Mouse (Mus musculus) lung, postnatal 0 days (tissue): ENCODE data around the gene Arrb2. TPM values are rescaled to one million over a fixed set of nuclear protein-coding genes. Genes with fewer than 3 reads are reported as not detected.

Source experiments
- ATAC-seq: fragments of 200-750 bp; cut with Nextera tagmentation; 2 replicates; pipeline ENCODE4 v1.8.0; 2017; ENCODE audit warnings: moderate library complexity
- DNase-seq: peaks from one replicate; pipeline ENCODE4 v3.0.0-alpha.2; 2016; ENCODE audit warnings: low spot score
- H3K27ac ChIP-seq: fragments of 300-500 bp; sonication (generic); 2 replicates; pipeline ENCODE4 v1.5.1; 2014; ENCODE audit warnings: antibody characterized with exemption, mild to moderate bottlenecking, low read length, mixed read lengths
- H3K27me3 ChIP-seq: fragments of 300-500 bp; sonication (generic); replicated peaks from 2 replicates; pipeline ENCODE4 v1.6.1; 2014; ENCODE audit warnings: low read length, mixed read lengths; ENCODE audit not compliant: insufficient read depth
- H3K36me3 ChIP-seq: fragments of 300-500 bp; sonication (generic); 2 replicates; pipeline ENCODE4 v1.6.1; 2014; ENCODE audit warnings: low read length, mixed read lengths; ENCODE audit not compliant: insufficient read depth
- H3K4me1 ChIP-seq: fragments of 300-500 bp; sonication (generic); 2 replicates; pipeline ENCODE4 v1.6.1; 2014; ENCODE audit warnings: antibody characterized with exemption, low read depth, low read length, mixed read lengths; ENCODE audit not compliant: insufficient read depth
- H3K4me2 ChIP-seq: fragments of 300-500 bp; sonication (generic); replicated peaks from 2 replicates; pipeline ENCODE4 v1.6.1; 2014; ENCODE audit warnings: low read depth, mild to moderate bottlenecking, low read length, moderate library complexity, mixed read lengths
- H3K4me3 ChIP-seq: fragments of 300-500 bp; sonication (generic); 2 replicates; pipeline ENCODE4 v1.5.1; 2014; ENCODE audit warnings: low read depth, low read length
- H3K9ac ChIP-seq: fragments of 300-500 bp; sonication (generic); replicated peaks from 2 replicates; pipeline ENCODE4 v1.6.1; 2014; ENCODE audit warnings: low read depth, mild to moderate bottlenecking
- H3K9me3 ChIP-seq: fragments of 300-500 bp; sonication (generic); 2 replicates; pipeline ENCODE4 v1.6.1; 2016; ENCODE audit warnings: low read length, mixed read lengths
- CTCF ChIP-seq: IDR thresholded peaks from 2 replicates; pipeline ENCODE4 v1.5.1; 2016; ENCODE audit warnings: antibody characterized with exemption, mild to moderate bottlenecking
- EP300 ChIP-seq: IDR thresholded peaks from 2 replicates; pipeline ENCODE4 v1.6.1; 2016; ENCODE audit warnings: antibody characterized with exemption, mild to moderate bottlenecking, control low read depth
- WGBS: fragments of 180-500 bp; shearing (Covaris S2); extraction: QIAGEN DNeasy Blood & Tissue Kit; methylation state at CpG from one replicate; pipeline ENCODE4 v1.1.7; 2014; 5-methylcytosine and 5-hydroxymethylcytosine counted together
- polyA plus RNA-seq: library from polyadenylated mRNA; unstranded; fragments of >200 nt; fragmentation: Nextera tagmentation; extraction: Ambion mirVana; gene quantifications from 2 replicates; pipeline ENCODE4 v1.2.1, GENCODE M21; 2015

The Arrb2 gene
- polyA plus RNA-seq, 1 experiment from 2014 or later, result 13.7 TPM

DNA sequence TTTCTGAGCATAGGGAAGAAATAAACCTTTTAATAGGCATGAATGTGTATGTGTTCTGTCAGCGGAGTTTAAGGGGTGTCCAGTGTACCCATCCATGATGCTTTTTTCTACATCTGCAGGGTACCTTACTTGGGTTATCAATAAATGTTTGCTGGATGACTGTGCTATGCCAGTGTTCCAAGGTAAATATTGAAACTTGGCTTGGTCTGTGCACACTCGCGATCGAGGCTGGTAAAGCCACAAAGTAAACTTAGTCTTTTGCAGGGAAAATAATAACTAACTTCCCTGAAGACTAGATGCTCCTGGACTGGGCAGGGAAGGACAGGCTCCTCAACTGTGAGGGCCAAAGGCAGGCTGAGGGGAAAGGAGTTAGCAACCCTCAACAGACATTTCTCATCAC lies 8.2 kb downstream of the Arrb2 start:
- no peak for DNase-seq
- Histone ChIP-seq H3K4me1 (no peaks in the 10 kb centered on the region), H3K9ac (no peak overlapping the region), H3K27ac (no peak overlapping the region), H3K36me3 (0 out of 2 replicates have a peak, but pooled peaks cover 6% of the 10 kb centered on the region), H3K4me3 (no peak overlapping the region), H3K4me2 (no peak overlapping the region), H3K27me3 (no peaks in the 10 kb centered on the region), H3K9me3 (no peaks in the 10 kb centered on the region)
- TF ChIP-seq CTCF (no peak), EP300 (no peak)
- no peak for ATAC-seq
- WGBS, result 59% methylated on average over 4 of the region's 4 CpGs

DNA sequence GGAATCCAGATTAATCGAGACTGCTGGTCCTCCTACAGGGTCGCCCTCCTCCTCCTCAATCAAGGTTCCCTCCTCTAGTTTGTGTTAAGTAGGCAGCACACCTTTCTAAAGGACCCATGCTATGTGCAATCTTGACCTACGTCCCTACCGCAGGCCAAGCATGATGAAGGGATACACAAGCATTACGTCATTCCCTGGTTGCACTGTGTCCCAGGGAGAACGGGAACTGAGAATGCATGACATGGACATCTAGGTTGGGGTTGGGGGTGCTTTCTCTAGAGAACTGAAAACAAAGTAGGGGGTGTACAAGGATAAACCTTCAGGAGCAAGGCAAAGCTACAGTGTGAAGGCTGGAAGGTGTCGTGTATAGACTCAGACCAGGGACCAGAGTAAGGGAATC lies 9.4 kb downstream of the Arrb2 start:
- Histone ChIP-seq H3K9me3 (no peaks in the 10 kb centered on the region), H3K4me3 (no peak overlapping the region), H3K4me2 (no peak overlapping the region), H3K36me3 (0 out of 2 replicates have a peak, but pooled peaks cover 3% of the 10 kb centered on the region), H3K9ac (no peak overlapping the region), H3K27me3 (no peaks in the 10 kb centered on the region), H3K27ac (no peak overlapping the region), H3K4me1 (no peaks in the 10 kb centered on the region)
- WGBS, result 84% methylated on average over 7 of the region's 7 CpGs
- TF ChIP-seq EP300, result no peak
- no peak for TF ChIP-seq CTCF
- DNase-seq, result peak; percentile 29
- no peak for ATAC-seq

DNA sequence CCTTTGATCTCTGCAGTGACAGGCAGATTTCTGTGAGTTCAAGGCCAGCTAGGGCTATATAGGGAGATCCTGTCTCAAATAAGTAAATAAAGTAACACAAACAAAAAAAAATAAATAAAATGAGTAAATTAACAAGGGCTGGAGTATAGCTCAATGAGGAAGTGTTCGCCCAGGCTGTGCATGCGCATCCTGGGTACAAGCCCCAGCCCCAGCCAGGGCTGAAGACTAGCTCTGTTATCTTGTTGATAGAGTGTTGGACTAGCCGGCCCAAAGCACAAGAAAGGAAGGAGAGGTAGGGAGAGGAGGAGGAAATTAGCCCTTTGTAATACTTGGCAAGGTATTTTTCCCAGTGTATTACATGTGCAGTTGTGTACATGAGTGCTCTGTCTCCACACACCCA lies 11.5 kb downstream of the Arrb2 start:
- Histone ChIP-seq H3K4me3 (no peak overlapping the region), H3K9me3 (no peaks in the 10 kb centered on the region), H3K9ac (no peak overlapping the region), H3K27me3 (no peaks in the 10 kb centered on the region), H3K4me1 (no peaks in the 10 kb centered on the region), H3K36me3 (no peaks in the 10 kb centered on the region), H3K4me2 (no peak overlapping the region), H3K27ac (no peak overlapping the region)
- DNase-seq, result no peak
- TF ChIP-seq CTCF (no peak), EP300 (no peak)
- no peak for ATAC-seq
- WGBS, result 72% methylated on average over 3 of the region's 3 CpGs

DNA sequence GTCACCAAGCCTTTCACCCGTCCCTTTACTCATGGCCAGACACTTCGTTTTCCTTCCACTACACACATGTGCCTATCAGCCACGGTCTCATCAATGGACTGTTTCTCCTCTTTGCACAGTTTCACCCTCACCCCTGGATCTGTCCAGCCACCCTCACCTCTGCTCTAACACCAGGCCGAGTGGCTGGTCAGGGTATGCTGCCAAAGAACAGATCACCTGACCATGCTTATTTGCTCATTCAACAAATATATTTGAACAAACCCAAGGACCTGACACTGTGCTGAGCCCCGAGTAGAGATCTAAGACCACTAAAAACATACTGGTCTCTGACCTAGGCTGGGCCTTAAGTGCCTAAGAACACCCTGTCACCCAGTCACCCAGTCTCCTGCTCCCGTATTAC lies 12.2 kb downstream of the Arrb2 start:
- H3K36me3 ChIP-seq, result no peaks in the 10 kb centered on the region
- ATAC-seq (peak; percentile 75), DNase-seq (peak; percentile 53)
- 35% methylated on average over 6 of the region's 6 CpGs for WGBS
- no peaks in the 10 kb centered on the region for H3K9me3 ChIP-seq
- no peak overlapping the region for H3K9ac ChIP-seq
- no peaks in the 10 kb centered on the region for H3K4me1 ChIP-seq
- H3K27me3 ChIP-seq, result no peaks in the 10 kb centered on the region
- H3K4me2 ChIP-seq, result no peak overlapping the region
- H3K27ac ChIP-seq, result no peak overlapping the region
- no peak overlapping the region for H3K4me3 ChIP-seq
- TF ChIP-seq CTCF (no peak), EP300 (no peak)

DNA sequence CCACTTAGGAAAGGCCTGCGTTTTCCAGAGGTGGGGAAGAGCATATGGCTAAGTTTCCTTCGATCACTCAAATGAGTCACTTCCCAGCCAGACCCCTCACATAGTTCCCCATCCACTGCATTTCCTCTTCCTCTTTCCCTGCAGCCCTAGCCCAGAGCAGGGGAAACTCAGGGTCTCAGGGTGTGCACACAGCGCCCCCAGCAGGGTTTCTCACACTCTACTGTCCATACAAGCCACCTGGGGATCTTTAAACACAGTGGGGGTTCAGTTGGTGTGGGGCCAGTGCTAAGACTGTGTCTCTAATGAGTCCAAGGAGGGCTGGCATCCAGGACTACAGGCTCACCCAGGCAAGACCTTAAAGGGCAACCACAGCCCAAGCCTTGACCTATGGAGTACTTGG lies 14.3 kb downstream of the Arrb2 start:
- DNase-seq, result peak; percentile 35

DNA sequence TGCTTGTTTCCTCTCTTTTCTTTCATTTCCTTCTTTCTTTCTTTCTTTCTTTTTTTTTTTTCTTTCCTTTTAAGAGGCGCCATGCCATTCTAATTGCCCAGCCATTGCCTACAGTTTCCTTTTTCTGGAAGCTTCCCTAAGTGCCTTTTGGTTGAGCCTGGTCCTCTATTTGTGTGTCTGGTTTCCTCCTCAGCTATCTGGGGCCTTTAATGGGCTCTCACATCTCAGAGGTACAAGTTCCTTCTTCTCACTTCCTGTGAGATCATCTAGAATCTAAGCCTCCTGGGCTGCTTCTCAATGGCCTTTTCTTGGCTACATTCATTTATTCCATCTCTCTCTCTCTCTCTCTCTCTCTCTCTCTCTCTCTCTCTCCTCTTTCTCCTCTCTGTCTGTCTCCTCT lies 14.9 kb downstream of the Arrb2 start:
- no peaks in the 10 kb centered on the region for H3K27me3 ChIP-seq
- WGBS, result 75% methylated on average over 1 of the region's 1 CpGs
- H3K4me3 ChIP-seq, result no peak overlapping the region
- no peak for DNase-seq
- no peak overlapping the region for H3K9ac ChIP-seq
- no peak overlapping the region for H3K27ac ChIP-seq
- ATAC-seq, result no peak
- TF ChIP-seq CTCF (no peak), EP300 (no peak)
- H3K4me1 ChIP-seq, result peaks cover 3% of the 10 kb centered on the region; the same call in 1 of the 2 replicates
- H3K9me3 ChIP-seq, result no peaks in the 10 kb centered on the region
- no peaks in the 10 kb centered on the region for H3K36me3 ChIP-seq
- no peak overlapping the region for H3K4me2 ChIP-seq

More for the DNA sequence above, 14.3 kb downstream of the Arrb2 start:
- Histone ChIP-seq H3K27ac (no peak overlapping the region), H3K4me2 (no peak overlapping the region), H3K9ac (no peak overlapping the region), H3K4me3 (no peak overlapping the region), H3K36me3 (no peaks in the 10 kb centered on the region), H3K4me1 (peaks cover 3% of the 10 kb centered on the region; the same call in 1 of the 2 replicates), H3K27me3 (no peaks in the 10 kb centered on the region), H3K9me3 (no peaks in the 10 kb centered on the region)
- no peak for ATAC-seq
- 27% methylated on average over 3 of the region's 3 CpGs for WGBS
- TF ChIP-seq EP300 (no peak), CTCF (peak; percentile 31; the same call in 1 of the 2 replicates)

DNA sequence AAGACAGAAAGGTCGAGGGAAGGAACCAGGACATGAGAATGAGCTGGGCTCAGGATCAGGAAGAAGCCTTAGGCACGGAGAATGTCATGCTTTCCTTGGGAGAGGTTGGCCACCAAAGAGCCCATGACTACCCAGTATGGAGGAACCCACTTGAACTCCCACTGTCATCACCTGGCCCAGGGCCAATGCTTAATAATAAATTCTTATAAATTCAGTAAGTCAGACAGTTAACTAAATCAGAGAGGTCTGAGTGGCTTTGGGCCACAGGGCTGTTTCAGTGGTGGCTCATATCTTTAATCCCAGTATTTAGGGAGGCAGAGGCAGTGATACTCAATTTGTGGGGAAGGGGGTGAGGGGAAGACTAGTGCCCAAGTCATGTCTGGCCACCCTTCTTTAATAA lies 18.5 kb downstream of the Arrb2 start:
- WGBS, result 78% methylated on average over 2 of the region's 2 CpGs
- no peak for TF ChIP-seq CTCF
- TF ChIP-seq EP300, result no peak
- DNase-seq, result no peak

More for the DNA sequence above, 18.5 kb downstream of the Arrb2 start:
- no peaks in the 10 kb centered on the region for H3K27me3 ChIP-seq
- peaks cover 8% of the 10 kb centered on the region for H3K36me3 ChIP-seq
- no peaks in the 10 kb centered on the region for H3K9me3 ChIP-seq
- peaks cover 9% of the 10 kb centered on the region; the same call in 1 of the 2 replicates for H3K4me1 ChIP-seq
- no peak overlapping the region for H3K27ac ChIP-seq
- no peak overlapping the region for H3K9ac ChIP-seq
- H3K4me2 ChIP-seq, result no peak overlapping the region
- H3K4me3 ChIP-seq, result no peak overlapping the region
- ATAC-seq, result no peak
